Mouse (Mus musculus) Muller cell, postnatal 12 days (primary cell): Measurements from ENCODE around the gene Ccdc73.
"Not testable (repeated sequence)": the region's sequence is repeated elsewhere in the genome, so short reads cannot be mapped to it uniquely, and the experiment has no call there.

ENCODE experiments used
- DNase-seq: peaks from one replicate; pipeline ENCODE4 v3.0.0-alpha.2; 2015; ENCODE audit errors: inconsistent ontology term

The Ccdc73 gene

DNA sequence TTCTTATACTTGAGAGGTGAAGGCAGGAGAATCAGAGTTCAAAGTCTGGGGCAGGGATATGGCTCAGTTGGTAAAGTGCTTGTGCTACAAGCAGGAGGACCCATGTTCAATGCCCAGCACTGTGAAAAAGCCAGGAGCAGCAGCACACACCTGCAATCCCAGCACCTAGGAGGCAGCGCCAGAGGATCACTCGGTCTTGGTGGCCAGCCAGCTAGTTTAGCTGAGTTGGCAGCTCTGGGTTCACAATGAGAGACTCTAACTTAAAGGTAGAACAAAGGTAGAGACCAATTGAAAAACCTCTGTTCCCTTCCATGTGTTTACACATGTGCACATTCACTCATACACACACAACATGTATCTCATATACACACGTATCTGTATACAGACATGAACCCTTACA, 1.5 kb downstream of the Ccdc73 start:
- DNase-seq = no peak

DNA sequence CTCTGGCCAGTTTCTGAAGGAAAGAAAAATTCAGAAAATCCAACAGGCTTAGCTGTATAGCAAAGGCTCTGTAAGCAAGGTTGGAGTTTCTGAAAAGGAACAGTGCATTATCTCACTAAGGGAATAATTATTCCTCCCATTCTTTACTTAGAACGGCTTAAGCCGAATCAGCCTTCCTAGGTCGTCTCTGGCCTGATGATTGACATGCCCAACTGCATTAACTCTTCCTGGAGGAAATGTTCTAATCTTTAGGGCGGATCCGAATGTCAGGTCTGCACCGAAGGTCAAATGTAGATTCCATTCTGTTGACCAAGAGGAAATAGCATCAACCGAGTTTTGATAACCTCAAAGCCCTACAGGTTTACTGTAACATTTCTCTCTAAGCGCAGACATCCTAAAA, 11.2 kb downstream of the Ccdc73 start:
- DNase-seq = no peak

DNA sequence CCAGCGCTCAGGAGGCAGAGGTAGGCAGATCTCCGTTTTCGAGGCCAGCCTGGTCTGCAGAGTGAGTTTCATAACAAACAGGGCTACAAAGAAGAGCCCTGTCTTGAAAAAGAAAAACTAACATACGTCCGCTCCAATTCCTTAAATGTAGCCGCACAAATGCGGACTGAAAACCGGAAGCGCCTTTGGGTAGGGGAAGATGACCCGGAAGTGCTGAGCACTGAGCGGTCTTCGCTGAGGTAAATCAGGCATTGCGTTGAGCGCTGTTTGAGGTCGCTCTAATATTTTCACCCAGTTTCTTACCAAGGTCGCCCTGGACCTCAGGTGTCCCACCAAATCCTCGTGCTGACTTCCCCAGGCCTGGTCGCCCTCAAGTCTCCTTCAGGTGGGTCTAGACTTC, 18.5 kb downstream of the Ccdc73 start:
- no peak for DNase-seq

DNA sequence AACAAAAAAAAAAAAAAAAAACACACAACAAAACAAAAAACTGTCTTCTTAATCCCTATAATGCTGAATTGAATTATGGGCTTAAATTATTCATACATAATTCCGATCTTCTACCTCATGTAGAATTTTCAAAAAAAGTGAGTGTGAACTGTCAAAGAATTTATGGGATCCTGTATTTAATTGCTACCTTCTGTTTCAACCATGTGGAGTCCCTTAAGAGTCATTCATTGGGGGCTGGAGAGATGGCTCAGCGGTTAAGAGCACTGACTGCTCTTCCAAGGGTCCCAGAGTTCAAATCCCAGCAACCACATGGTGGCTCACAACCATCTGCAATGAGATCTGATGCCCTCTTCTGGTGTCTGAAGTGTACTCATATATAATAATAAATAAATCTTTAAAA, 19.7 kb downstream of the Ccdc73 start:
- DNase-seq = not testable (repeated sequence)

DNA sequence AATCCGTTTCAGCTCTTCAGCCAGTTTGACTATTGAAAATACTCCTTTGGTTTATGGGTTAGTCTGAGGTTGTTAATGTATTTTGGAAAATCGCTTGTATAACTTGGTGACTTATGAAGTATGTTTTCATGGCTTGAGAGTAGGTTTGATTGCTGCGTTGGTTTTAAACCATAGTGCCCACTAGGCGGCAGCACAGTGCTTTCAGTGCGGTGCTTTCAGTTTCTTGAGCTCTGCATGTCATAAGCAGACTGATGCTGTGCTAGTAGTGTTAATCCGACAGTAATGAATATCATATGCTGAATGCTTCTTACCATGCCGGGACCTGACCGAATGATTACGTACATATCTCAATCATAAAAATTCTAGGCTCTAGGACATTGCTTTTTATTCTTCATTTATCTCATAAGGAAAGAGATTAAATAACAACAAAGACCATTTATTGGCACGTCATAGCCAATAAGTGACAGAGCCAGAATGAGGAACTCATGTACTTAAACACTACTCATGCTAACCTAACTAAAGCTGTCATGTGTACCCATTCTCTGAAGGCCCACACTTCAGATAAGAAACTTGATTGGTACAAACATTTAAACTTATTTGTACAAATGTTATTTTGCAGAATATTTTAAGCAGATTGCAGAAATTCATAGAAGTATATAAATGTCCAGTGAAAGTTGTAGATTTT, 20.4 kb downstream of the Ccdc73 start:
- peak; percentile 41 for DNase-seq

DNA sequence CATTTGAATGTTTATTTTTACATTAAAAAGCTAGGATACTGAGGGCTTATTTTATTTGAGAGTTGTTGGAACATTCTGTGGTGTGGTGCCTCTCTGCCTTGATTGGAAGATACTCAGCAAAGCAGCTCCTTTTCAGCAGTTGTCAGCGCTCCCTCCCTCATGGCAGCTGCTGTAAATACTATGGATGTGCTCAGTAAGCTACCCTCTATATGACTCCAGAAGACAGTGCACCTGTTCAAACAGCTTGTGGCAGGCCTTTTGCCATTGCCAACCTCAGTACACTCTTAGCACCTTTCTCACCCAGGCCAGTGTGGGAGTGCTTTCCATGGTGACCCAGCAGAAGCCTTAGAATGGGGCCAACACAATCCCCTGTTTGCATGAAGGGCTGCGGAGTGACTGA, 32.4 kb downstream of the Ccdc73 start:
- DNase-seq = no peak

DNA sequence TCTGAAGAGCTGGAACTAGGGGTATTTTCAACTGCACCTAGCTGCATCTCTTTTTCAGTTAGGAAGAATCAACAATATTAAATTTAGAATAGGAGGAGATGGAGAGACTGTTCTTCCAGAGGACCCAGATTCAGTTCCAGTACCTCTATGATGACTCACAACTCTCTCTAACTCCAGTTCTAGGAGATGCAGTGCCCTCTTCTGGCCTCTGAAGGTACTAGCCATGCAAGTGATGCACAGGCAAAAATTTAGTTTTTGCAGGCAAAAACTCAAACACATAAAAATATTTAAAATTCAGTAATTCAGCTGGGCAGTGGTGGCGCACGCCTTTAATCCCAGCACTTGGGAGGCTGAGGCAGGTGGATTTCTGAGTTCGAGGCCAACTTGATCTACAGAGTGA, 48.1 kb downstream of the Ccdc73 start:
- DNase-seq = no peak

DNA sequence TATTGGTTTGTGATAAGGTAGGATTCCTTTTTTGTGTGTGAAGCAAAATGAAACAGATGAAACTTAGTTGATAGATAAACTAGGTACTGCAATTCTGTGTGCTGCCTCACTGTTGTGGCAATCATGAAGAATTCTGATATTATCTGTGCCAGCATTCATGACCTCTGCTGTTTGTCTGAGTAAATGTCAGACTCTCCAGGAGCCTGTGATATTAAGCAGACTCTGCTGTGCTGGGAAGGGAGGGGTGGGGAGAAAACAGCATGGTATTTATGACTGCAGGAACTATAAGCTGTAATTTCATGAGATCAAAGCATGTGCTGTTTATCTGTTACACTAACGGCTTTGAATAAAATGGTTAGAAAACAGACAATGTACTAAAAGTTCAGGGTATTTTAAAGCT, 96.9 kb downstream of the Ccdc73 start:
- no peak for DNase-seq

DNA sequence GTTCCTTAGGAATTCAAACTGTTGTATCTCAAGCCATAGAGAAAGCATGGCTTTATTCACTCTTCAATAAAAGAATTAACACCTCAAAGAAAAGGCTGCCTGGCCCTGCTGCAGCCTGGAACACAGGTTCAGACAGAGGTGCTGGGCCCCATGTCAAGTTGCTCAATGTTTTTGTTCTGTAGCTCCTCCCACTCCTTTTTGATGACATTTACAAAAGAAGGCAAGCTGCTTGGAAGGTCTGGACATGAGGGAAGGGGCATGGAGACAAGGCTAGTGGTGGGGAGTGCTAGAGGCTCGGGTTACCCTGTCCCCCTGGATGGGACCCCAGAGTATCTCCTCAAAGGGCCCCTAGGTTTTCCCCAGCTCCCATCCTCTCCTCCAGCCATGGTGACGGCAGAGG, 114.1 kb downstream of the Ccdc73 start:
- no peak for DNase-seq

DNA sequence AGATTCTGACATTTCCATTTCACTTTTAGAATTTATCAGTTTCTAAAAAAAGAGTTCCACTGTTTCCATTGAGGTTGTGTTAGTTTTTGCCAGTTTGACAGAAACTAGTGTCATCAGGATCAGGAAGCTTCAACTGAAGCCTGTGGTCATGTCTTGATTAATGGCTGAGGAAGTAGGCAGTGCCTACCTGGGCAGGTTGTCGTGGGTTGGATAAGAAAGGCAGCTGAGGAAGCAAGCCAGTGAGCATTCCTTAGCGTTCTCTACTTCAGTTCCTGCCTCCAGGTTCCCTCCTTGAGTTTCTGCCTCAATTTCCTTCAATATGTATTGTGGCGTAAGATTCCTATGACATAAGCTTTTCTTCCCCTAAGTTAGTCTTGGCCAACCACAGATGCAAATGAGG, 118.2 kb downstream of the Ccdc73 start:
- DNase-seq = no peak

DNA sequence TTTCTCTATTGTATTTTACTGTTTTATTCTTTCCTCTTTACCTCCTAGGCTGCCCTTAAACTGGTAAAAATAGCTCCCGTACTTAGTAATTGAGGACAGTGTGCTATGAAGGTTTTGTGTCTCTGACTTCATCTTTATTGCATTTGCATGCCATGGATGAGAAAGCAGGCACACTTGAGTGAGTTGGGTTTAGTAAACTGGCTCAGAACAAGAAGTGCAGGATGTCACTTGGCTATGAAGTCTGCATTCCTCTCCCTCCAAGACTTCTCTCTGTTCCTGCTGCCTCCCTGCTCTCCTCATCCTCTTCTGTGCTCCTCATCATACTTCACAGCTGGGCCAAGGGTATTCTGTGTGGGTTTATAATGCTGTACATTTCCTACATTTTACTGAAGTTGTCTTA, 121.4 kb downstream of the Ccdc73 start:
- peak; percentile 14 for DNase-seq

DNA sequence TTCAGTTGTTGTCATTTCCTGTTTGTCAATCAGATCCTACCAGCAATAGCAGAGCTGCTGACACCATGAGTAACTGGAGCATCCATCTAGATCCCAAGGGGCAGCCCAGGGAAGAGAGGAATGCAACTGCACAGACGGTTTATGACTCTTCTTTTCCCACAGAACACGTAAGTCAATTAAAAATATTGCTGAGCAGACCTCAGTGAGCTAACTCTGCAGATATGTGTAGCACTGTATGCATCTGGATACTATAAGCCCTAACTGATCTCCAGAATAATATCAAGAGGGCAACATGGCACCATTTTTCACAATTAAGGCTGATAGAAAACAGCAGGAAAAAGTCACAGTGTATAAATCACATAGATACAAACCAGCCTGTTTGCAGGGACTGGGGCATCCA, 126.8 kb downstream of the Ccdc73 start:
- no peak for DNase-seq

DNA sequence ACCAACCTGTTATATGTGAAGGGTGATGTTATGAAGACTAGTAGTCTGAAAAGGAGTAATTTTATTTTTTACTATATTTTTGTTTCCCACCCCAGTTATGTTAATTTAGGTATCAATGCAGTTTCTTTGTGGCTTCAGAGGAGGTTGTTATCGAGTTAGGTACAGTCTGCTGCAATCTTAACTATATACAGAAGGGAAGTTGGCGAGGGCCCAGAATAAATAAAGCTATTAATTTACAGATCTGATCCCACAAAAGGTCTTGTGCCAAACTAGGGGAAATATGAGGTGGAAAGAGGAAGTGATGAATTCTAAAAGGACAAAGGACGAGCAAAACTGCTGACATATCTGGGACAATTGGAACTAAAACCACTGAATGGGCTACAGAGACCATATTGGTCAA, 128.6 kb downstream of the Ccdc73 start:
- no peak for DNase-seq

DNA sequence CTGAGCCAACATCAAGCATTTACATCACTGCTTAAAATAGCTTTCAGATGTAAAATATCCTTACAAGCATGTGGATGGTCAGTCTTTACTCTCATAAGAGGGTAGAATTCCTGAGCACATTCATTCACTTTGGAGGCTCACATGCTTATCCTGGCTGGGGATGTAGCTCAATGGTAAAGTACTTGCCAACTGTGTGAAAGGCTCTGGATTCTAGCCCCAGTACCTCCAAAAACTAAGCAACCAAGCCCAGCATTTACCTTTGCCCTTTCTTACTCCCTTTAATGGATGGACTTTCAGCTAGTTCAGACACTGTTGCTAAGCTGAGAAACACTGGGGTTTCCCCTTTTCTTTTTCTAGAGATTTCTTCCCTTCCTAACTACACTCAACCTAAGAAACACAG, 139.6 kb downstream of the Ccdc73 start:
- no peak for DNase-seq

DNA sequence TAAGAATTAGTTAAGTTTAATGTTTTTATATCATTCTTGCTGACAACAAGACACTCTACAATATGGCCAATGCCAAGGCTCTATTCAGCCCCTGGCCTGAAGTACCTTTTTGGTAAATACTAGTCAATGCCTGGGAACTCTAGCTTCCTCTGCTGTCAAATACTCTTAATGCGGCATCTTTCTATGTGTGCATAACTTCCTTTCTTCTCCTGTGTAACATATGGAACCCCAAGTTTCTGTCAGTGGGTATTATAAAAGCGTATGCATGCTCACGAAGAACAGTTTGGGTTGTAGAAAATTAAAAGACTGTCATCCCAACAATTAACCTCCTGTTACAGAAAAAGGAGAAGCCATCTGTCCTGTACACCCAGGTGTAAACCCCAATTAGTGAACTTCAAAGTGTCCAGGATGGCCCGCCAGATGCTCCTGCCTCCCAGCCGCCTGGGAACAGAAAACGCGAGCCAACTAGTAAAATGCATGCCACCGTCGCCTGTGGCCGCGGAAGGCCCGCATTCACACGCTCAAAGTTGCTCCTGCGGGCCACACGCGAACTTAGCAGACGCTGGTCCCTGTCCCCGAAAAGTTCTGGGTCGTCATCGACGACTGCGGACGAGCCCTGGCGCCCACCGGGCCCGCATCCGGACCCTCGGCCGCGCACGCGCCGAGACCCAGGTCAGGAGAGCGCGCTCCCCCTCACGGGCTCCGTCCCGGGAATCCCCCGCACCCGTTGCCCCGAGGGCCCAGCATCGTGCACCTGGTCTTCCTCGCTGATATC, 148.8 kb downstream of the Ccdc73 start:
- DNase-seq = no peak

DNA sequence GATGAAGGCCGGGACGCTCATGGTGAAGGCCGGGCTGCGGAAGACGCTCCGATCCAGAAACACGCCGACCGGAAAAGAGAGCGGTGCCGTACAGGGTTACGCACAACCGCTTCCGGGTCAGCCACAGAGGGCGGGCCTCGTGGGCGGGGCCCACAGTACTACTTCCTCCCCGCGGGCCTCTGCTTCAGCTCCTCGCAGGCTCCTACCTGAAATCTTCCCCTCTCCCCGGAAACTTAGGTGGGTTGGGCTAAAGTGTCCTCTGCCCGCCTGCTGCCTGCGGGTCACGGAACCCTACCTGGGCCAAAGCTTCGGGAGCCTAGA, 149.3 kb downstream of the Ccdc73 start, which contains the start of gene Eif3m:
Eif3m (minus strand) TSS at position 114 of the 321 bp plus-strand sequence.
- DNase-seq = peak; percentile 91

DNA sequence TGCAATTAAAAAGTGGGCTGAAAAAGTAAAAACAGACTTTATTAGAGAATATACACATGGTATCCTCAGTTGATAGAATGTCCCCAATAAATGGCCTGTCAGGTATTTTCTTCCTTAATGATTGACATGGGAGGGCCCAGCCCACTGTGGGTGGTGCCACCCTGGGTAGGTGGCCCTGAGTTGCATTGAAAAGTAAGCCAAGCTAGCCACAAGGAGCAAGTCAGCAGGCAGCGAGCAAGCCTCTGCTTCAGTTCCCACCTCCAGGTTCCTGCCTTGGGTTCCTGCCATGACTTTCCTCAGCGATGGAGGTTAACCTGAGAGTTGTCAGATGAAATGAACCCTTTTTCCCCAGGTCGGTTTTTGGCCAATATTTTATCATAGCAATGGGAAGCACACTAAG, 150.2 kb downstream of the Ccdc73 start:
- no peak for DNase-seq

DNA sequence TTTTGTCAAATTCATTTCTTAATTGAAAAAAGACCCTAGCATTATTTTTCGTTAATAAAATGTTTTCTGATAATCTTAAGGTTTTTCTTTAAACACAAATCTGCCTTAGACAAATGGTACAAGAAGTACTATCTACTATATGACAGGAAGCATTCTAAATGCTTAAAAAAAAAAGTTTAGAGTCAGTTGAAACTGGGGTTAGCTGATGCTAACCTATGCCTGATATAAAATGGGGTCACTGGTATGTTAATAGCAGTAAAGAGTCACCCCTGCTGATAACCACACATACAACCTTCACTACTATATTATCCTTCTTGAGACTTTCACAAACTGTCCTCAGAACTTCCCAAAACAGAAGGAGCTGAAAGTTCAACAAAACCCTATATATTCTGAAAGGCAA, 151.9 kb downstream of the Ccdc73 start:
- no peak for DNase-seq

DNA sequence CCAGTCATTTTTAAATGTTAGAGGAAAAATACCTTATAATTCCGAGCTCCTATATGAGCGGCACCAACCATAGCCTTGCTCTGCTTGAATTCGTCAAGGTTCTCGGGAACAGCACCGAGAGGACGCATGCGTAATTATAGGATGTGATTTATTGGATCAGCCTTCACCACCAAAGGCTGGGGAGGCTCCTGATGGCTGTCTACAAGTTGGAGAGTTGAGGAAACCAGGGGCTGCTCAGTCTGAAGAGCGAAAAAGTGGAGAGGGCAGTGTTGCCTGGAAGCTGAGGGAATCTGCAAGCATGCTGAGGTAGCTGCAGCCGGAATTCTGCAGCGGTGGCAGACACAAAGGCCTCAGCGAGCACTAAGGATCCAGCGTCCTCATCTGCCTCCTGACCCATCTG, 153.7 kb downstream of the Ccdc73 start:
- DNase-seq = no peak

DNA sequence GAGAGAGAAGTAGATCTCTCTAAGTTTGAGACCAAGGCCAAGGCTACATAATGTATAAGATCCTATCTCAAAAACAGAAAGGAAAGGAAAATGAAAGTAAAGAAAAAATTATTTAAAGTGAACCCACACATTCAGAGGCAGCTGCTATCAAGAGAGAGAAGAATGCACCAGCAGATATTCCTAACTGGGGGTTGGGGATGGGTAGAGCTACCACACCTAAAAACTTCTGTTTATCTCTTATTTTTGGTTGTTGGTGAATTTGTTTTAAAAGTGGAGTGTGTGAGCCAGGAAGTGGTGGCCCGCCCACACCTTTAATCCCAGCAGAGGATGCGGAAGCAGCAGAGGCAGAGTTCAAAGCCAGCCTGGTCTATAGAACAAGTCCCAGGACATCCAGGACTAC, 154.2 kb downstream of the Ccdc73 start:
- no peak for DNase-seq

DNA sequence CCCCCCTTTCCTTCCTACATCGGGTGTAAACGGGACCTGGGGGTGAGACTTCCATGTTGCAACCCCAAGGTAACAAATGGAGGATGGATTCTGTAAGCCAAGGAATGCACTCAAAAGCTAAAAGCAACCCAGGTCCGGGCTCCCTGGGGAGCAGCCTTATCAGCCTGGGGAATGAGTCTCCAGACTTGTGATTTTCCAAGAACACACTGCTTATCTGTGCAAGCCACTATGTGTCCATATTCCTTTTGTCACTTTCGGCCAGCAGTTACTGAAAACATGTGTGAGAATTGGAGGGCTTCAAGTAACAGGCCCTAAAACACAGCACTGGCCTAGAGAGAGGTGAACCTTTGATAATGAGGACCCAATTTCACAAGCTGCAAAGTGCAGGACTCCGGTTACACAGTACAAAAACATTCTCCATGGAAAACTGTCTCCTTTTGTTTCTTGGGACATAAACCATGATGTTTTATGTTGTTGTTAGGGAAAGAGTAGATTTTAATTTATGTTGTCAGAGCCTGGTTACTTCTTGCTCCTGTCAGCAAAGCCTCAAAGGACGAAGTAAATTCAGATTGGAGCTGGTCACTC, 155.5 kb downstream of the Ccdc73 start:
- DNase-seq = no peak

DNA sequence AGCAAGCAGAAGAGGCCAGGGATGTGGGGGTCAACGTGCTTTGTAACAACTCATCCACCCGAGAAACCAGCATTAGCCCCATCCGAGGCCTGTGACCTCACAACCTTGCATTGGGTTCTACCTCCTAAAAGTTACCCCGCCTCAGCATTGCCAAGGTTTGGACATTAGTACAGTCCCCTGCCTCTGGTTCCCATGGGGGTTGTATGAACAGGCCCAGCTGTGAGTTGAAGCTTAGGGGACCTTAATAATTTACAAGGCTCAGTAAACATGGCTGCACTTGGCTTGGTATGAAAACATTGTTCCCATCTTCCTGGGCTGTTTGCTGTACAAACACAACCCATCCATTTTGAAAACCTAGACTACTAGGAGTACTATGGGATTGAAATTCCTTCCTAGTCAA, 156.2 kb downstream of the Ccdc73 start:
- DNase-seq = no peak

DNA sequence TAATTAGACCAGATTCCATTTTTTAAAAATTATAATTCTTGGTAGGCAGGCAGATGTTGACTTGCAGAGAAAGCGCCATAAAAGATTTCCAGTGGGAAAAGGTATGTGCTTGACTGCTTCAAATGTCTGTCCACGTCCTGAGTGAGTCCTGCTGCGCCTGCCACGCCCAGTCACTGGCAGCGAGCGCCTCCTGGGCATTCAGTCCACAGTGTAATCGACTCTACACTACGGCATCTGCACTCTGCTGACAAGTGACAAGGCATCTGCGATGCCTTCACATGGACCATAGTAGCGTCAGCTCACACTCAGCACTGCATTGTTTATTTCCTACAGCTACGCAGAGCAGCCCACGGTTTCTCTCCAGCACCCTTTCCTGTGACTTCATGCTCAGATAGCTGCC, 158.0 kb downstream of the Ccdc73 start:
- DNase-seq = not testable (repeated sequence)
